Mouse (Mus musculus): ENCODE measurements at regions not wholly inside any gene's neighbourhood (a gene's known extent, or its start where the extent isn't known, plus 50 kb on each side); places are given as distances from the start of the nearest gene placed in this dataset.
A peak's percentile ranks its signal among the peaks of the same experiment; 100 is the strongest.

DNA sequence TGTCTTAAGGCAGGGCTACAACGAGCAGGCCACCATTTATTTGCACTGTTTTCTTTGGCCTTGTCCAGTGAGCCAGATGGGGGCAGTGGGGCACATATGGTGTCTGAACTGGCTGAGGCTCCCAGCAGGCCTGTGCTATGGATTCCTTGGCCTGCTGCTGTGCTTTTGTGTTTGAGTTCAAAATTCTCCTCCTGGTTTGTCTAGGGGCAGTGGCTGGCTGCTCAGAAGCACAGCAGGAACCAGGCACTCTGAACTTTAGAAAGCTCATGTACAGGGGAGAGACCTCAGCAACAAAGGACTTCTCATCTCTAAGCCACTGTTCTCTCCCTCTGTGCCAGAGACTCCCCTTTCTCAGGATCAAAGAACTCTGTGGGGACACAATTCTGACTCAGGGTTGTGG, 370.9 kb downstream of the Bckdhb start:
- DNase-seq (ENCODE audit: low spot score in 2 of 2): no peak

DNA sequence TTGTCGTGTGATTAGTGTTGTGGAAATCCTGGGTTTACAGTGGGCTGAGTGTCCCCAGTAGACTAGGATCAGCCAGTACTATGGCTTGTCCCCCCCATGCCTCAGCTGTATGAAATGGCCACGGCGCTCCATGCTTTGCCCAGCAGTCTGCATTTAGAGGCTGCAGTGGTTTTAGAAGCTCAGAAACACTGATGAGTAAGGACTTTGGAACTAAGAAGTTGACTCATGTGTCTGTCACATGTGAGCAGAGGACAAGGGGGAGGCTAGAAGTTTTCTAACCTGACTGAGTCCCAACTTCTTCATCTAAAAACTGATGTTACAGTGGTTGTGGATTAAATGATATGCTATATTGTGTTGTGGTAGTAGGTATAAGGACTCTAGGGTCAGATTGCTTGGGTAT, 371.5 kb downstream of the Bckdhb start:
- no peak for DNase-seq (ENCODE audit: low spot score in 2 of 2)

- DNase-seq (ENCODE audit: low spot score in 2 of 2): no peak
Observed at GRCm38 (mm10) chr9:84304398-84304797, 379.5 kb downstream of the Bckdhb start.

- DNase-seq (ENCODE audit: low spot score in 2 of 2): no peak
Observed at GRCm38 (mm10) chr9:84318811-84319210, 393.9 kb downstream of the Bckdhb start.

GRCm38 (mm10) chr9:84319338-84319737, 394.4 kb downstream of the Bckdhb start:
- DNase-seq (ENCODE audit: low spot score in 2 of 2): no peak

- DNase-seq (ENCODE audit: low spot score in 2 of 2): peak in 1 of 2 experiments; percentile 4
Observed at GRCm38 (mm10) chr9:84323145-84323544, 398.2 kb downstream of the Bckdhb start.

- peak in 1 of 2 experiments; percentile 1 for DNase-seq (ENCODE audit: low spot score in 2 of 2)
Observed at GRCm38 (mm10) chr9:84331083-84331602, 406.2 kb downstream of the Bckdhb start.

GRCm38 (mm10) chr9:84343435-84344095, 418.6 kb downstream of the Bckdhb start:
- DNase-seq (ENCODE audit: low spot score in 2 of 2): peak; percentile 72 to 83

- DNase-seq (ENCODE audit: low spot score in 2 of 2): no peak
Observed at GRCm38 (mm10) chr9:84350223-84350622, 425.3 kb downstream of the Bckdhb start.

DNA sequence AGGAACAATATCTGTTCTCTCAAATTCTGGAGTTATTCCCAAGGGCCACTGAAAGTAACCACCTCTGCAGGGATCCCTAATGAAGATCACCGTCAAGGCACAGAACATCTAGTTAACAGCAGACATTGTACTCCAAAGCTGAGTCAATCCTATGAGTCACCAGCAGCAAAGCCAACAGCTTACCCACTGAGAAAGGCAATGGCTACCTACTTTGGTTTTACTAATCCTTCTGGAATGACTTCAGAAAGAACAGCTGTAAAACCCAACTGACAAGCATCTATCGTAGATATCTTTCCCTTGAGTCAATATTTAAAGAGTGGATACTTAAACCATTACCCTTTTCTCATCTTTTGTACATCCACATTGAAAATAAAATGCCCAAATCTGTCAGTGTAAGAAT, 429.5 kb downstream of the Bckdhb start:
- no peak for DNase-seq (ENCODE audit: low spot score in 2 of 2)

GRCm38 (mm10) chr9:84356167-84356566, 431.2 kb downstream of the Bckdhb start:
- DNase-seq (ENCODE audit: low spot score in 2 of 2): no peak

GRCm38 (mm10) chr9:84359879-84360278, 434.9 kb downstream of the Bckdhb start:
- no peak for DNase-seq (ENCODE audit: low spot score in 2 of 2)

GRCm38 (mm10) chr9:84360484-84360883, 435.5 kb downstream of the Bckdhb start:
- no peak for DNase-seq (ENCODE audit: low spot score in 2 of 2)

- no peak for DNase-seq (ENCODE audit: low spot score in 2 of 2)
Observed at GRCm38 (mm10) chr9:84363478-84363877, 438.5 kb downstream of the Bckdhb start.

DNA sequence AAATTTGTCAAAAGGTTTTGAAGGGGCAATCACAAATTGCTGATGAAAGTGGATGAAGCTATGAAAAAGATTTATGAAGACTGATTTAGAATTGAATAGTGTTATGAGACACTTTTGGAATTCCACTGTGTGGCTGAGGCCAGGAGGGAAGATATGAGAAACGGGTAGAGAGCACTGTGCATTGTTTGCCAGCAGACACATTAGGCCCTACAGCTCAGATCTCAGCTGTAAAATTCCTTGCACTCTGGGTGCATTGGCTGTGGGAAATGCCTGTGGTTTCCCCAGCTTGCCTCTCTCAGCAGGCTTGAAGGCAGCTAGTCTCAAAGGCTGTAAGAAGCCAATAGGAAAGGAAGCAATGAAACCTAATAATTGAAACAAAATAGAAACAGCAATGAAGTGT, 444.3 kb downstream of the Bckdhb start:
- no peak for DNase-seq (ENCODE audit: low spot score in 2 of 2)

- no peak for DNase-seq (ENCODE audit: low spot score in 2 of 2)
Observed at GRCm38 (mm10) chr9:84370260-84370659, 445.3 kb downstream of the Bckdhb start.

- DNase-seq (ENCODE audit: low spot score in 2 of 2): no peak
Observed at GRCm38 (mm10) chr9:84375746-84376145, 450.8 kb downstream of the Bckdhb start.

DNA sequence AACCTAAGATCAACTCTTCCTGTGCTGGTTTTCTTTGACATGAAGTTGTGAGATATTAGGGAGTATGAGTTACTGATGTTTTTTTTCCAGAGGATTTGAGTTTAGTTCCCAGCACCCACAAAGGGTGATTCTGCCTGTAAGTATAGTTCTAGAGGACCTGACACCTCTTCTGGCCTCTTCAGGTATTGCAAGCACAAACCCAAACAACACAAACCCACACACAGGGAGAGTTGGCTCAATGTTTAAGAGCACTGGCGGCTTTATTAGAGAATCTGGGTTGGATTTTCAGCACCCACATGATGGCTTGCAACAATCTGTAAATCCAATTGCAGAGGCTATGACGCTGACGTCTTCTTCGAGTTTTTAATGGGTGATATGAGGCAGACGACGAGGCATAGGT, 451.7 kb downstream of the Bckdhb start:
- no peak for DNase-seq (ENCODE audit: low spot score in 2 of 2)

GRCm38 (mm10) chr9:84381942-84382341, 457.0 kb downstream of the Bckdhb start:
- DNase-seq (ENCODE audit: low spot score in 2 of 2): no peak

DNA sequence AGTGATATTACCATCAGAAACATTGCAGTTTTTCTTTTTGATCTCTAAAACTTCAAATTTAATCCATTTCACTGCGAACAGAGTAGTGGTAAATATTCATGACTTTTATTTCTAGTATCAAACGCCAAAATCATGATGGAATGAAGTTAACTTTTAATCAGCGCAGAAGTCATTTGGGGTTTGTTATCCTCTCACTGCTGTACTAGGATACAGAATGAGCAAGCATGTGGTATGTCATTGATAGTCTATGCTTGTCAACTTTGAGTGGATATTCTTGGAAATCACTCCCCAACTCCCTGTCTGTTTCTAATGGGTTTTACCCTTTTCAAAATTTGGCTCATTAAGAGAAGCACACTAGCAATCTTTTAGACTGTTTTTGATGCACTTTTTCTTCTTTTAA, 464.9 kb downstream of the Bckdhb start:
- DNase-seq (ENCODE audit: low spot score in 2 of 2): no peak

- no peak for DNase-seq (ENCODE audit: low spot score in 2 of 2)
Observed at GRCm38 (mm10) chr9:84394536-84395314, 469.8 kb downstream of the Bckdhb start.

DNA sequence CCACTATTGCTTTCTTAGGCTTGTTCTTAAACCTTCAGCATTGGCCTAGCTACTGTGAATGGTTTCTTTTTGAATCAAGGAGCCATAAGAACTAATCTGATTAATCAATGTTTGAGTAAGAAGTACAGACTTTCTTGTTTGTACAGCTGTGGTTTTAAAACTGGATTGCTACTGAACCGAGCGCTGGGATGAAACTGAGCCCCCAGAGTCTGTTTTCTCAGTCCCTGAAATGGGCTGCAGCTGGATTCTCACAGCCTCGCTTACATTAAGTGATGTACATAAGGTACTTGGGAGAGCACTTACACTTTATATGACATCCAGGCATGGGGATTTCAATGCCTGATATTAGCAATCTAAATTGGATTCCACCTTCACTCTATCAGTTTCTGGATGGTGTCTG, 474.5 kb downstream of the Bckdhb start:
- no peak for DNase-seq (ENCODE audit: low spot score in 2 of 2)

Measured in cerebellum, postnatal 4 days (tissue).